Mouse (Mus musculus): ENCODE data around the gene Plcl2. TPM values are rescaled to one million over a fixed set of nuclear protein-coding genes. Genes with fewer than 3 reads are reported as not detected.
"Not testable (repeated sequence)": the region's sequence is repeated elsewhere in the genome, so short reads cannot be mapped to it uniquely, and the experiment has no call there.

Plcl2 gene
- polyA plus RNA-seq, 1 experiment from 2014 or later = 7.3 TPM

DNA sequence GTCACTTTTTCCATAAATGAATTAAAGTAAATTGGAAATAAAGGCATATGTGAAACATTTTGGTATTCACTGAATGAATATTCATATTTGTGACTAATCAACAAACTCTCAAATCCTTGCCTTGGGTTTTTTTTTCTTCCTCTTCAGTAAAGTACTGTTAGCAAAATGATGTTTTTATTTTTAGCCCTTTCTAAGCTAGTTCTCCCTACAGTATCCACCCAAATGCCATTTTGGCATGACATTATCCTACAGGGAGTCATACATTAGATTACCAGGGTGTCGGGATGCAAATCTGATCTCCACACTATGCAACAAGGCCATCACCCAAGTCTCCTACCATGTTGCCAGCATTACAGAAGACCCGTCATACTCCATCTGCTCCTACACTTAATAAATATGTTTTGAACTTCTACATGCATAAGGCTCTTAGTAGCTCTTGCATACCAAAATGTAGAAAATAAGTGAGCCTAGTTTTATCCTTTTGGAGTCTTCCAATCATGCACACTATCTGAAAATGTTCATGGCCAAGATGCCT, 131.9 kb downstream of the Plcl2 start:
- Histone ChIP-seq H3K4me2 (ENCODE audit: low read depth, low read length) (no peak overlapping the region), H3K9me3 (replicated peaks; ENCODE audit: control insufficient read depth, low read length) (no peaks in the 10 kb centered on the region), H3K27ac (replicated peaks; ENCODE audit: low read depth, low read length) (no peak overlapping the region), H3K9ac (replicated peaks; ENCODE audit: low read length) (no peak overlapping the region), H3K4me1 (ENCODE audit: control insufficient read depth, insufficient read depth, low read length) (no peaks in the 10 kb centered on the region; the same call in 1 of the 2 replicates), H3K4me3 (ENCODE audit: low read depth, low read length) (no peak overlapping the region), H3K36me3 (replicated peaks; ENCODE audit: control insufficient read depth, insufficient read depth, low read depth, low read length) (no peaks in the 10 kb centered on the region), H3K27me3 (ENCODE audit: control insufficient read depth, insufficient read depth, low read length) (no peaks in the 10 kb centered on the region)
- ATAC-seq (replicated peaks; ENCODE audit: insufficient number of reproducible peaks, low FRiP score, low TSS enrichment, low read depth) (no peak), DNase-seq (ENCODE audit: low spot score) (no peak)
- 97% methylated on average over 2 of the region's 2 CpGs for WGBS

DNA sequence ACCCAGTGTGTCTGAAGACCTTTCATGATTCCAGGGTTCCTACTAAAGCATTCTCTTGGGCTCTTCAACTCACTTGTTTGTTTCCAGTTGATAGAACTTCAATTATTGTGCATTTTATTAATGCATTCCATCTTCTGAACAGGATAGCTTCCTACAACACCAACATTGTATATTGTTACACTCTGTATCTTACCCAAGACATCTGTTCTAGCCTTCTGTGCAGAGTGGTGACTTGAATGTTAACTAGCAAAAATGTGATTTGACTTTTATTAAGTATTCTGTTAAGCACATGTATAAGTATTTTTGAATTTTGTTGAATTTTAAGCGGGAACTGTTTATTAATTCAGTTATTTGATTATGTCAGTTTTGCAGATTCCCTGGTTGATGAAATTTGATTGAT, 132.7 kb downstream of the Plcl2 start:
- Histone ChIP-seq H3K9me3 (replicated peaks; ENCODE audit: control insufficient read depth, low read length) (no peaks in the 10 kb centered on the region), H3K27ac (replicated peaks; ENCODE audit: low read depth, low read length) (no peak overlapping the region), H3K4me2 (ENCODE audit: low read depth, low read length) (no peak overlapping the region), H3K4me1 (ENCODE audit: control insufficient read depth, insufficient read depth, low read length) (no peaks in the 10 kb centered on the region; the same call in 1 of the 2 replicates), H3K36me3 (replicated peaks; ENCODE audit: control insufficient read depth, insufficient read depth, low read depth, low read length) (no peaks in the 10 kb centered on the region), H3K9ac (replicated peaks; ENCODE audit: low read length) (no peak overlapping the region), H3K27me3 (ENCODE audit: control insufficient read depth, insufficient read depth, low read length) (no peaks in the 10 kb centered on the region), H3K4me3 (ENCODE audit: low read depth, low read length) (no peak overlapping the region)
- ATAC-seq (replicated peaks; ENCODE audit: insufficient number of reproducible peaks, low FRiP score, low TSS enrichment, low read depth) = no peak
- DNase-seq (ENCODE audit: low spot score) = no peak
- 94% methylated on average over 1 of the region's 1 CpGs for WGBS

DNA sequence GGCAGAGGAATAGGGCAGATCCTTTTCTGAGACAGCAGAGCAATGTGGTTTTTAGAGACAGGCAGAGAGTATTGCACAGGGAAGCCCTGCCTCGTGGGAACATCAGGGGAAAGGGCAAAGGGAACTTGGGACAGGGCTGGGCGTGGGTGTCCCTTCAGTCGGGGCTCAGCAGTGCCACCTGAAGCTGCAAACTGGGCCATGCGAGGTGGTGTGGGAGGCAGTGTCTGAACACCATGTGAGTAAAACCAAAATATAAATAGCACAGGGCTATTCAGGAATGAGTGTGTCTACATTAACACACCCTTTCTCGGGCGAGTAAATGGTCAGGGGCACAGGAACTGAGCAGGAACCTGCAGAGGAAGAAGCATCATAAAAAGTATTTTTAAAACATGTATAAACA, 134.2 kb downstream of the Plcl2 start:
- H3K9me3 ChIP-seq (replicated peaks; ENCODE audit: control insufficient read depth, low read length) = no peaks in the 10 kb centered on the region
- H3K4me3 ChIP-seq (ENCODE audit: low read depth, low read length) = no peak overlapping the region
- no peak overlapping the region for H3K4me2 ChIP-seq (ENCODE audit: low read depth, low read length)
- no peaks in the 10 kb centered on the region for H3K36me3 ChIP-seq (replicated peaks; ENCODE audit: control insufficient read depth, insufficient read depth, low read depth, low read length)
- H3K27ac ChIP-seq (replicated peaks; ENCODE audit: low read depth, low read length) = no peak overlapping the region
- H3K9ac ChIP-seq (replicated peaks; ENCODE audit: low read length) = no peak overlapping the region
- WGBS = 74% methylated on average over 6 of the region's 6 CpGs
- no peak for DNase-seq (ENCODE audit: low spot score)
- no peaks in the 10 kb centered on the region for H3K27me3 ChIP-seq (ENCODE audit: control insufficient read depth, insufficient read depth, low read length)
- H3K4me1 ChIP-seq (ENCODE audit: control insufficient read depth, insufficient read depth, low read length) = no peaks in the 10 kb centered on the region; the same call in 1 of the 2 replicates
- no peak for ATAC-seq (replicated peaks; ENCODE audit: insufficient number of reproducible peaks, low FRiP score, low TSS enrichment, low read depth)

DNA sequence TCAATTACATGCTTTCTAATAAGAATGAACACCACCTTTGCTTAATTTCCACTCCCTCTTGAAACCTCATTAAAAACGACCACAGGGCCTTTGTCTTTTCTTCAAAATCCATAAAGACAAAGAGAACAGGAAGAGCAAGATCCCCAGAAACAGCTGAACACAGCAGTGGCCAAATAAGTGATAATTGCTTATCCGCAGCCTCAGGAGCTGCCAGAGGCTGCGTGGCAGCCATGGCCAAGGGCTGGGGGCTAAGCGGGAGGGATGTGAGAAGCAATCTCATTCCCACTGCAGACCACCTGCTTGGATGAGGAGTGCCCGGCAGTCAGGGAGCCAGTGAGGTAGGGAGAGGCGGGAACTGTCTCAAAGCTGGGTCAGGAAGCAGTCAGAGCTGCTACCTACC, 134.8 kb downstream of the Plcl2 start:
- ATAC-seq (replicated peaks; ENCODE audit: insufficient number of reproducible peaks, low FRiP score, low TSS enrichment, low read depth) (no peak), DNase-seq (ENCODE audit: low spot score) (no peak)
- Histone ChIP-seq H3K9me3 (replicated peaks; ENCODE audit: control insufficient read depth, low read length) (no peaks in the 10 kb centered on the region), H3K4me3 (ENCODE audit: low read depth, low read length) (no peak overlapping the region), H3K27ac (replicated peaks; ENCODE audit: low read depth, low read length) (no peak overlapping the region), H3K4me2 (ENCODE audit: low read depth, low read length) (no peak overlapping the region), H3K4me1 (ENCODE audit: control insufficient read depth, insufficient read depth, low read length) (no peaks in the 10 kb centered on the region; the same call in 1 of the 2 replicates), H3K9ac (replicated peaks; ENCODE audit: low read length) (no peak overlapping the region), H3K27me3 (ENCODE audit: control insufficient read depth, insufficient read depth, low read length) (no peaks in the 10 kb centered on the region), H3K36me3 (replicated peaks; ENCODE audit: control insufficient read depth, insufficient read depth, low read depth, low read length) (no peaks in the 10 kb centered on the region)
- 23% methylated on average over 6 of the region's 6 CpGs for WGBS

DNA sequence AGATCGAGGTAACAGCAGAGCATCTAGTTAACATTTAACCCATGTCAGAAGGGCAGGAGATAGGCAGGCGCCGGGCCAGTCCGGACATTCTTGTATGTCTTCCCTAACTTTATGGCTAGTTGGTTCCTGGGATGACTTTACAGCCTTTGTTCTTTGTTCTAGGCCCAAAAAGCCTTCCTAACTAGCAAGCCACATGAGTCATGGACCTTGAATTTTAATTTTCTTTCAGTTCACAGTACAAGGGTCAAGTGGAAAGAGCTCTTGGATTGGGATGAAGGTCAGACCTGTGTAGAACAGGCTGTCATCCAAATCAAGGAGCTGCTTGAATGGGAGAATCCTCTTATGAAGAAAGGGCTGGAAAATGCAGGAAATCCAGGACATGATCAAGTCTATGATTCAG, 138.9 kb downstream of the Plcl2 start:
- not testable (repeated sequence) for H3K27me3 ChIP-seq (ENCODE audit: control insufficient read depth, insufficient read depth, low read length); DNase-seq (ENCODE audit: low spot score); H3K36me3 ChIP-seq (replicated peaks; ENCODE audit: control insufficient read depth, insufficient read depth, low read depth, low read length); H3K27ac ChIP-seq (replicated peaks; ENCODE audit: low read depth, low read length); H3K4me2 ChIP-seq (ENCODE audit: low read depth, low read length); H3K4me3 ChIP-seq (ENCODE audit: low read depth, low read length); H3K4me1 ChIP-seq (ENCODE audit: control insufficient read depth, insufficient read depth, low read length); H3K9ac ChIP-seq (replicated peaks; ENCODE audit: low read length); H3K9me3 ChIP-seq (replicated peaks; ENCODE audit: control insufficient read depth, low read length); ATAC-seq (replicated peaks; ENCODE audit: insufficient number of reproducible peaks, low FRiP score, low TSS enrichment, low read depth)
- 96% methylated on average over 4 of the region's 4 CpGs for WGBS

DNA sequence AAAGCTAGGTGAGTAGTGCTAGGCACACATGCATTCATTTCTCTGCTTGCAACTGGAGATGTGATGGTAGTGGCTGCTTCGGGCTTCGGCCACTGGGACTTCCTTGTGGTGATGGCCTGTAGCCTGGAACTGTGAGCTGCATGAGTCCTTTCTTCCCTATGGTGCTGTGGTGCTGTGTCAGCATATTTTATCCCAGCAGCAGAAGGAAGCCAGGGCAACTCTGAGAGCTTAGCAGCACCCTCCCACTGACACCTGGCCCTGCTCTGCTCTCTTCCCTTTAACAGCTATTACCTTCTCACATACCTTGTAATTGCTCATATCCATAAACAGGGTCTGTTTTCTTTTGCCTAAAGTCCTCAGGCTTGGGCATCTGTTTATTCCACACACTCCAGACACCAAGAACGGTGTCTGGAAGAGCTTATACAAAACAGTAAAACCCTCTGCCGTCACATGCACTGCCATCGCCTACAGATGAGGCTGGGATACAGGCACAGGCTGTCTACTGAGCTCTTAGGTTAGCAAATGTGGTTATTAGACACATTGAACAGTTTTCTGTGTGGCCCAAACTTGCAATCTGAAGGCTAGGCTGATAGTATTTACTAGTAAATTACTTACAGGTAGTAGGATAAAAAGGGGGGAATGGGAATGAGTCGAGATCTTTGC, 139.7 kb downstream of the Plcl2 start:
- no peaks in the 10 kb centered on the region for H3K36me3 ChIP-seq (replicated peaks; ENCODE audit: control insufficient read depth, insufficient read depth, low read depth, low read length)
- H3K27ac ChIP-seq (replicated peaks; ENCODE audit: low read depth, low read length) = no peak overlapping the region
- H3K4me2 ChIP-seq (ENCODE audit: low read depth, low read length) = no peak overlapping the region
- no peak overlapping the region for H3K4me3 ChIP-seq (ENCODE audit: low read depth, low read length)
- H3K27me3 ChIP-seq (ENCODE audit: control insufficient read depth, insufficient read depth, low read length) = no peaks in the 10 kb centered on the region
- no peaks in the 10 kb centered on the region for H3K9me3 ChIP-seq (replicated peaks; ENCODE audit: control insufficient read depth, low read length)
- 89% methylated on average over 6 of the region's 6 CpGs for WGBS
- no peaks in the 10 kb centered on the region; the same call in 1 of the 2 replicates for H3K4me1 ChIP-seq (ENCODE audit: control insufficient read depth, insufficient read depth, low read length)
- H3K9ac ChIP-seq (replicated peaks; ENCODE audit: low read length) = no peak overlapping the region
- ATAC-seq (replicated peaks; ENCODE audit: insufficient number of reproducible peaks, low FRiP score, low TSS enrichment, low read depth) (no peak), DNase-seq (ENCODE audit: low spot score) (no peak)

DNA sequence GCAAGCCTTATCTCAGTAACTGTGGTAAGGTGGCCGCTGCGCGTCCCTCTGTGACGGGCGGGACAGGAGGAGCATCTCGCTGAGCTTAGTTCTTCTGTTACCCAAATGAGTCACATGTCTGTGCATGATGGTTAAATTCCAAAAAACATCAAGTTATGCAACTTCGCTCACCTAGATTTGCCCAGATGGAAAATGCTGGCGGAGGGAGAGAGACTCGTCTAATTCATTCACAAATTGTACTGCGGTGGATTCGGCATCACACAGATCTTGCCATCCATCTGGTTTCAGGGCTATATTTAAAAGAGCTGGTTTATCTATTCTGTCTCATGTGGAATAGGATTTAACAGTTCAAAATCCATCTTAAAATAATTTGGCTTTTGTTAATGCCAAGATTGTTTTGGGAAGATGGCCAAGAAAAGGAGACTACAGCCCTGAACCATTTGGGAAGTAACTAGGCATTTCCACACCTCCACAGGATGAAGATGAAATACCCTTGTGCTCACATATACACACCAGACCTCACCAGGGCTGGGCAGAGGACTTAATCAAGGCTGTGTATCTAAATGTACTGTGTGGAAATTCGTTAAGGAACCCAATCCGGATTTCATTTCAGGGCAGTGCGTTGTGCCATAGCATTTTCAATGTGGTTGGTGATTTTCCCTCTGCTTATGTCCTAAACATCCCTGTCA, 141.5 kb downstream of the Plcl2 start:
- Histone ChIP-seq H3K4me3 (ENCODE audit: low read depth, low read length) (no peak overlapping the region), H3K9me3 (replicated peaks; ENCODE audit: control insufficient read depth, low read length) (no peaks in the 10 kb centered on the region), H3K9ac (replicated peaks; ENCODE audit: low read length) (no peak overlapping the region), H3K27me3 (ENCODE audit: control insufficient read depth, insufficient read depth, low read length) (no peaks in the 10 kb centered on the region), H3K4me1 (ENCODE audit: control insufficient read depth, insufficient read depth, low read length) (no peaks in the 10 kb centered on the region), H3K4me2 (ENCODE audit: low read depth, low read length) (no peak overlapping the region), H3K36me3 (replicated peaks; ENCODE audit: control insufficient read depth, insufficient read depth, low read depth, low read length) (no peaks in the 10 kb centered on the region), H3K27ac (replicated peaks; ENCODE audit: low read depth, low read length) (no peak overlapping the region)
- no peak for ATAC-seq (replicated peaks; ENCODE audit: insufficient number of reproducible peaks, low FRiP score, low TSS enrichment, low read depth)
- 97% methylated on average over 14 of the region's 14 CpGs for WGBS
- DNase-seq (ENCODE audit: low spot score) = no peak

DNA sequence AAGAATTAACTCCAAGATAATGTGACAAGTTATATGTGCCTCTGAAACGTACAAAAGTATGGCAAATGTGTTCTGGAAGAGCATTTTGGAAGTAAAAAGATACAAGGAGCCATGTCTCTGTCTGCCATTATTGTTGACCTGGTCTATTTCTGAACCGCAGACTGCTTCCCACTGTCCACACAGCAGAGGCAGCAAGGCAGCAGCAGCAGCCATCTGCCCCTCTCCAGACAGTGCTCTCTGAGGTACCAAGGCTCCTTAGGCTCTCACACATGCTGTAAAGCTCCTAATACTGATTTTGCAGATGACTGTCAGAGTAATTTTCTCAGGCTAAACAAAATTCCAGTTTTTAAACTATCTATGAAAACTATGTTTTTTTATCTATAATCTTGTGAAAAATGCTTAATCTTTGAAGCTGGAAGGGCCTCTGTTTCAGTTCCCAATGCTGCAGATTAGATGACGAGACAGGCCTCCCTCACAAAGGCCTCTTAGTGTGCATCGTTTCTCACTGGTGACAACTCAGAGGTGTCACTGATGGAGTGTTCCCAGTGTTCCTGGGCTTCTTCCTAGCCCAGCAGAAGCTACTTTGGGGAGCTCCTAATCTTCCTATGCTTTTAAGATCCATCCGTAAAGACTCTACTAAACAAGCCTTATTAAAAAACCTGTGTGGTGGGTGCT, 145.7 kb downstream of the Plcl2 start:
- no peak for DNase-seq (ENCODE audit: low spot score)
- Histone ChIP-seq H3K4me3 (ENCODE audit: low read depth, low read length) (no peak overlapping the region), H3K4me1 (ENCODE audit: control insufficient read depth, insufficient read depth, low read length) (no peaks in the 10 kb centered on the region), H3K36me3 (replicated peaks; ENCODE audit: control insufficient read depth, insufficient read depth, low read depth, low read length) (no peaks in the 10 kb centered on the region), H3K27me3 (ENCODE audit: control insufficient read depth, insufficient read depth, low read length) (no peaks in the 10 kb centered on the region), H3K9ac (replicated peaks; ENCODE audit: low read length) (no peak overlapping the region), H3K9me3 (replicated peaks; ENCODE audit: control insufficient read depth, low read length) (no peaks in the 10 kb centered on the region), H3K27ac (replicated peaks; ENCODE audit: low read depth, low read length) (no peak overlapping the region), H3K4me2 (ENCODE audit: low read depth, low read length) (no peak overlapping the region)
- no peak for ATAC-seq (replicated peaks; ENCODE audit: insufficient number of reproducible peaks, low FRiP score, low TSS enrichment, low read depth)
- 70% methylated on average over 5 of the region's 5 CpGs for WGBS

All from embryonic facial prominence, embryonic 11.5 days (tissue).